Mouse (Mus musculus) neural tube, embryonic 12.5 days (tissue): ENCODE measurements at regions not wholly inside any gene's neighbourhood (a gene's known extent, or its start where the extent isn't known, plus 50 kb on each side); places are given as distances from the start of the nearest gene placed in this dataset.

Source experiments
- ATAC-seq: fragments of 200-750 bp; cut with Nextera tagmentation; 2 replicates; pipeline ENCODE4 v1.8.0; 2017; ENCODE audit warnings: low read depth, mild to moderate bottlenecking, moderate TSS enrichment, moderate library complexity; ENCODE audit not compliant: low FRiP score
- H3K27ac ChIP-seq: fragments of 300-500 bp; sonication (generic); 2 replicates; pipeline ENCODE4 v1.5.1; 2016
- H3K27me3 ChIP-seq: fragments of 300-500 bp; sonication (generic); replicated peaks from 2 replicates; pipeline ENCODE4 v1.6.1; 2016; ENCODE audit warnings: mild to moderate bottlenecking
- H3K36me3 ChIP-seq: fragments of 300-500 bp; sonication (generic); 2 replicates; pipeline ENCODE4 v1.6.1; 2016; ENCODE audit warnings: mild to moderate bottlenecking
- H3K4me1 ChIP-seq: fragments of 300-500 bp; sonication (generic); 2 replicates; pipeline ENCODE4 v1.6.1; 2016
- H3K4me2 ChIP-seq: fragments of 300-500 bp; sonication (generic); replicated peaks from 2 replicates; pipeline ENCODE4 v1.6.1; 2016; ENCODE audit warnings: mild to moderate bottlenecking
- H3K4me3 ChIP-seq: fragments of 300-500 bp; sonication (generic); 2 replicates; pipeline ENCODE4 v1.5.1; 2016
- H3K9ac ChIP-seq: fragments of 300-500 bp; sonication (generic); 2 replicates; pipeline ENCODE4 v1.6.1; 2016; ENCODE audit warnings: mild to moderate bottlenecking
- H3K9me3 ChIP-seq: fragments of 300-500 bp; sonication (generic); 2 replicates; pipeline ENCODE4 v1.6.1; 2016; ENCODE audit warnings: mild to moderate bottlenecking
- WGBS: fragments of 180-500 bp; shearing (Covaris S2); methylation state at CpG from one replicate; pipeline ENCODE4 v1.1.7; 2016; 5-methylcytosine and 5-hydroxymethylcytosine counted together

DNA sequence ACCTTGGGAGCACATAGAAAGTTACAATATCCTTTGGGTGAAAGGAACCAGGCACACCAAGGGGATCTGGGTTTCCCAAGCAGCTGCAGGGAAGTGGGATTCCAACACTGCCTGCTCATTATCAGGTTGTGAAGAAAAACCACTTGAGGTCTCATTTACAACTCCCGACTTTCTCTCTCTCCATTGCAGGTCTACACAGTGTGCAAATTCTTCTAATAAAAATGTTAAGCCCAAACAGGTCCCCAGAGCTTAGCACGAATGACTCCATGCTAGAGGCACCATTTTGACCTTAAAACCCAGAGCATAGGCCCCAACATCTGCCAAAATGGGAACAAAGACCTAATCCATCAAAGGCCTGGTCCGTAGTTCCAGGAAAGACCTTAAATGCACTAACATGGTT, 231.3 kb upstream of the Nrip1 start:
- no peak overlapping the region for H3K4me2 ChIP-seq
- no peaks in the 10 kb centered on the region for H3K4me1 ChIP-seq
- H3K4me3 ChIP-seq = no peak overlapping the region
- no peaks in the 10 kb centered on the region for H3K27me3 ChIP-seq
- H3K9ac ChIP-seq = no peak overlapping the region
- H3K27ac ChIP-seq = no peak overlapping the region
- H3K36me3 ChIP-seq = no peaks in the 10 kb centered on the region
- 75% methylated on average over 3 of the region's 3 CpGs for WGBS
- ATAC-seq = no peak
- no peaks in the 10 kb centered on the region for H3K9me3 ChIP-seq

DNA sequence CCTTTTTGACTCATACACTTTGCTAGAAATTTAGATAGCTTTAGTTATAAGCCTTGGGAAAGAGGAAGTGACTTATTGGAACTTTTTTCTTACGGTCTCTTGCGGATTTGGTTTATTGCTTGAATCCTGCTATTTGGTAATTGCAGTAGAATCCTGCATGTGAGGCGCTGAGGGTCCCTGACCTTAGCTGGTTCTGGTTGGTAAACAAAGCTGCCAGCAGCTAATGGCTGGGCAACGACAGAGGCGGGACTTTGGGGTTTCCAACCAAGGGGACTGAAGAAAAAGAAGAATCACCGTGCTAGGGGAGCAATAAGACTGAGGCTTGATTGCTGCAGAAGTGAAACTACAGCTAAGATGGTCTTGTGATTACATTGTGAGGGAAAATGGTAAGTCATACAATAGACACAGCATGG, 230.2 kb upstream of the Nrip1 start:
- no peak for ATAC-seq
- no peaks in the 10 kb centered on the region for H3K36me3 ChIP-seq
- no peaks in the 10 kb centered on the region for H3K9me3 ChIP-seq
- H3K27ac ChIP-seq = no peak overlapping the region
- H3K27me3 ChIP-seq = no peaks in the 10 kb centered on the region
- no peak overlapping the region for H3K9ac ChIP-seq
- H3K4me1 ChIP-seq = no peaks in the 10 kb centered on the region
- no peak overlapping the region for H3K4me2 ChIP-seq
- WGBS = 31% methylated on average over 6 of the region's 6 CpGs
- H3K4me3 ChIP-seq = no peak overlapping the region

DNA sequence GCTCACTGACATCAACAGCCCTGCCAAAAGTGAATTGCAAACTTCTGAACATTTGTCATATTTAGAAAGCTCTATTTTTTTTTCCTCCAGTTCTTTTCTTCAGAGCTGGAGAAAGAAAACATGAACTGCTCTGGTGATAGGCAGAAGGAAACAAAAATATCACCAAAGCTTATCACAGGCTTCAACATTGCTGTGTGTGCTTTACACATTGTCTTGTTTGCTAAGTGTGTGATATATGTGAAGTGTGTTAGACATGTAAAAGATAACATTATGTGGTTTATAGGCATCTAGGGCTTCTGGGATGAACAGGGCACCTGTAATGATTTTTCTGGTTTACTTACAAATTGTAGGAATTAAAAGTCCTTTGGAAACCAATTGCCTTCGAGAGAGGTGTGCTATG, 229.8 kb upstream of the Nrip1 start:
- Histone ChIP-seq H3K4me3 (no peak overlapping the region), H3K36me3 (no peaks in the 10 kb centered on the region), H3K4me2 (no peak overlapping the region), H3K27me3 (no peaks in the 10 kb centered on the region), H3K27ac (no peak overlapping the region), H3K9me3 (no peaks in the 10 kb centered on the region), H3K9ac (no peak overlapping the region), H3K4me1 (no peaks in the 10 kb centered on the region)
- ATAC-seq = no peak
- WGBS = 71% methylated on average over 1 of the region's 1 CpGs

DNA sequence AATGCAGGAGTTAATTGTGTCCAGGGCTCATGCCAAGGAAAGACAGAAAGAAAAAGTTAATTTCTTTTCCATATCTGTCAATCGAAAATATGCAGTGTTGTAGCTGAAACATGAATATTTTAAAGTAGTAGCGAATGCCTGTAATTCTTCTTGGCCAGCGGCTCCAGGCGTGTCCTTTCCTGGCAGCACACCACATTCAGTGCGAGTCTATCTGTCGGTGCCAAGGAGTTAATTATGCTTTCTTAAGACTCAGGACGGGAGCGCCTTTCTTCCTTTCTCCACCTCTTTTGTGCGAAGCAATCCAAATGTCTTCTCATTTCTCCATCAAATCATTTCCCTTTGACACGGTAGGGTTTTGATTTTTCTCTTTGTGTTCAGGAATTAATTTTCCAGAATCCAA, 226.5 kb upstream of the Nrip1 start:
- 80% methylated on average over 10 of the region's 10 CpGs for WGBS
- no peak overlapping the region for H3K4me3 ChIP-seq

DNA sequence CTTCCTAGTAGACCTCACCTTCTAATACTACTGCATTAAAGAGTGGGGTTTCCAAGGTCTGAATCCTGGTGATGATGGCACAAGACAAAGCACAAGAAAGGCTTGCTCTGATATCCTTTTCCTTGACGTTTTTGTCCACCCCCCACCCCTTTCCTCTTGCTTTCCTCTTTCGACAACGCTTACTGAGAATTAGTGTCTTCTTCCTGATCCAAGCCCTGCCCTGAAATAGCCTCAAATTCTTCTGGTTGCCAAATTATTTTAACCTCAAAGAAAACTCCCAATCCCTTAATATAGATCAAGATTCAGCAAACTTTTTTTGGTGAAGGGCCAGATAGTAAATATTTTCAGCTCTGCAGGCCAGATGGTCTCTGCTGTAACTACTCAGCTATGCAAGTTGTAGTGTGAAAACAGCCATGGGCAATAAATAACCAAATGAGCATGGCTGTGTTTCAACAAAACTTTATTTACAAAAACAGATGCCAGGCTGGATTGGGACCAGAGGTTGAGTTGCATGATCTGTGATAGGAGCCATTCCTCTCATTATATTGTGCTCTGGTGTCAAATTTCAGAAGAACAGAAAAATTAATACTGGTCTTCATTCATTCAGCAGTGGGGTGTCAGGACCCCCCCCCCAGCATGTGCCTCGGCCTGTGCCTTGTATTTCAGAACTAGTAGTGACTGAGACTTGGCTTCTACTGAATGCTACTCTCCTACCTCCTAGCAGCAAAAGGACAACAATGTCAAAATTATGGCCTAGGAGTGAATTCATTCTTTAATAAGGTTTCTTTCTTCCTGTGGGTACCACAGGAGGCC, 218.5 kb upstream of the Nrip1 start:
- no peaks in the 10 kb centered on the region for H3K4me1 ChIP-seq
- no peaks in the 10 kb centered on the region for H3K9me3 ChIP-seq
- H3K36me3 ChIP-seq = no peaks in the 10 kb centered on the region
- H3K9ac ChIP-seq = no peak overlapping the region
- H3K27ac ChIP-seq = no peak overlapping the region
- H3K27me3 ChIP-seq = no peaks in the 10 kb centered on the region
- no peak overlapping the region for H3K4me2 ChIP-seq
- WGBS = 83% methylated on average over 4 of the region's 4 CpGs
- no peak overlapping the region for H3K4me3 ChIP-seq
- ATAC-seq = no peak

More for the DNA sequence above, 226.5 kb upstream of the Nrip1 start:
- no peak for ATAC-seq
- H3K36me3 ChIP-seq = no peaks in the 10 kb centered on the region
- H3K9me3 ChIP-seq = no peaks in the 10 kb centered on the region
- H3K9ac ChIP-seq = no peak overlapping the region
- no peak overlapping the region for H3K27ac ChIP-seq
- H3K4me2 ChIP-seq = no peak overlapping the region
- no peaks in the 10 kb centered on the region for H3K4me1 ChIP-seq
- no peaks in the 10 kb centered on the region for H3K27me3 ChIP-seq

DNA sequence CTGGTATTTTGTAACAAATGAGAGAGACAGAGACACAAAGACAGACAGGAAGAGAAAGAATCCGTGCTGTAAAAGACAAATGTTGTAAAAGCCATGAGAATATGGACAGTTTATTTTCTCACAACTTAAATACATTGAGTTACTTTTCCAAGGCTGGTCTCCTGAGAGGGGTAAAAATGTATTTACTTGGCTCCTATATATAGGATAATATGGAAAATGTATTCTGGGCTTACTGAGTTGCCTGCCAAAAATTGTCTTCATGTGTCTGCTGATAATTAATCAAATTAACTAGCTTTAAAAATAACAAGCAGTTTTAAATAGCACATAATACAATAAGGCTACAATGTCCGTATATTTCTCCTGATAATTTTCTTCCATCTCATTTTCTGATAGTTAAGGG, 216.2 kb upstream of the Nrip1 start:
- no peak overlapping the region for H3K4me3 ChIP-seq
- H3K27me3 ChIP-seq = no peaks in the 10 kb centered on the region
- 78% methylated on average over 2 of the region's 2 CpGs for WGBS
- no peak overlapping the region for H3K9ac ChIP-seq
- H3K9me3 ChIP-seq = no peaks in the 10 kb centered on the region
- H3K27ac ChIP-seq = no peak overlapping the region
- H3K4me2 ChIP-seq = no peak overlapping the region
- no peaks in the 10 kb centered on the region for H3K4me1 ChIP-seq
- ATAC-seq = no peak
- no peaks in the 10 kb centered on the region for H3K36me3 ChIP-seq

DNA sequence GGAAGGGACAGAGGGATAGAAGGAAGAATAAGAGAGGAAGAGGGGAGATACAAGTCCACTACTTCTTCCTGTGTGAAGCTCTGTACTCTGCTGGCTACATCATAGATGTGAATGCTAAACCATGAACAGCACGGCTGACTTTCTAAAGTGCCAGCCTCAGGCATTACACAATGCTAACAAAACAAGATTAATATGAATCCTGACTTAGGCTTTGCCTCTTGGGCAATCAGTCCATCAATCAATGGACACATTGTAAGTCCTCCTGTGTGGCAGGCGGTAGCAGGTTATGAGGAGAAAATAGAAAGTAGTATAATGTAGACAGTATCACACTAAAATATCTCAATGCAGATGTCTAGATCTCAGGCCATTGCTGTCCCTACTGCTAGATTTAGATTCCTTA, 203.6 kb upstream of the Nrip1 start:
- Histone ChIP-seq H3K27me3 (no peaks in the 10 kb centered on the region), H3K4me1 (no peaks in the 10 kb centered on the region), H3K36me3 (no peaks in the 10 kb centered on the region), H3K4me2 (no peak overlapping the region), H3K27ac (no peak overlapping the region), H3K9me3 (no peaks in the 10 kb centered on the region), H3K9ac (no peak overlapping the region), H3K4me3 (no peak overlapping the region)
- WGBS = 78% methylated on average over 2 of the region's 2 CpGs
- ATAC-seq = no peak

DNA sequence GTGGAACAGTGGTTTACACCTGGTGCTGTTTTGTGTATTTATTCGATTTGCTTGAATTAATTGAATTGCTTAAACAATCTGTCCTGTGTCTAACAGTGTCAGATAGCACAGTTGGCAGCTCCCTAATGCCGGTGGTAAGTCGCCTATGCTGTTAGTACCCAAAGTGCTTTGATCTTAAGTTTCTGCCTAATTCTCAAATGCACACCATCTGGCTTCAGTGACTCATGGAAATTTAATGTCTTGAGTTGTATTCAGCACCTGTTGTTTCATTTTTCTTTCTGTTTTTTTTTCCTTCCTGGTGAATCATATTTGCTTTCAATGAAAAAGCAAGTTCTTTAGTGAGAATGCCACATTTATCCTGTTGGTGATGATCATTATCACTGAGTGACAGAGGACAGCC, 201.7 kb upstream of the Nrip1 start:
- 71% methylated on average over 3 of the region's 3 CpGs for WGBS
- no peak overlapping the region for H3K4me2 ChIP-seq
- H3K36me3 ChIP-seq = no peaks in the 10 kb centered on the region
- no peak for ATAC-seq
- no peaks in the 10 kb centered on the region for H3K27me3 ChIP-seq
- no peaks in the 10 kb centered on the region for H3K9me3 ChIP-seq
- H3K4me3 ChIP-seq = no peak overlapping the region
- no peak overlapping the region for H3K27ac ChIP-seq
- H3K9ac ChIP-seq = no peak overlapping the region
- no peaks in the 10 kb centered on the region for H3K4me1 ChIP-seq

DNA sequence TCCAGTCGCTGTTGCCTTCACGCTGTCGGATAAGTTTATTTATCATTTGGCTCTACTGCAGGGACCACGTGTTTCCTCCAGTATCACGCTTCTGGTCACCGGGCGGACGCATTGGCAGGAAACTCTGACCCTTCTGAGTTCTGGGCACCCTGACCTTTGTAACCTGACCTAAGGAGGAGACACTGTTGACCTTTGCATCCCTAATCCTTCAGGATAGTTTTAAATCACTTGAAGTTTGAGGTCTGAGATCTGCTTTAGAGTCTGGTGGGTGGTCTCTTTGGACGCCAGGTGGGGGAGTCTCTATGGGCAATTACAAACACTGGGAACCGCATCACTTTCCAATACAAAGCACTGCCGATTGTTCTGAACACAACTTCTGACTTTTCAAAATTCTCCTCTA, 192.6 kb upstream of the Nrip1 start:
- Histone ChIP-seq H3K36me3 (no peaks in the 10 kb centered on the region), H3K4me2 (no peak overlapping the region), H3K27ac (no peak overlapping the region), H3K9ac (no peak overlapping the region), H3K4me3 (no peak overlapping the region), H3K27me3 (no peaks in the 10 kb centered on the region), H3K4me1 (no peaks in the 10 kb centered on the region), H3K9me3 (no peaks in the 10 kb centered on the region)
- WGBS = 26% methylated on average over 11 of the region's 11 CpGs
- ATAC-seq = no peak

DNA sequence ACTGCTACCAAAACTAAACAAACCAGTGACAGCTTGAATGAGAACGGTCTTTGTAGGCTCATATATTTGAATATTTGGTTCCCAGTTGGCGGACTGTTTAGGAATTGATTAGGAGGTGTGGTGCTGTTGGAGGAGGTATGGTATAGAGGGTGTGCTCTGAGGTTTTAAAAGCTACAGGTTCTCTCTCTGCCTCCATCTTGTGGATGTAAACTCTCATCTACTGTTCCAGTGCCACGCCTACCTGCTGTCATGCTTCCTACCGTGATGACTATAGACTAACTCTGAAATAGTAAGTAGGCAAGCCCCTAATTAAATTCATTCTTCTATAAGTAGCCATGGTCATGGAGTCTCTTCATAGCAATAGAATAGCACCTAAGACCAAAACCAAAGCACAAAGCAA, 181.2 kb upstream of the Nrip1 start:
- ATAC-seq = no peak
- WGBS = 92% methylated on average over 4 of the region's 4 CpGs
- H3K4me2 ChIP-seq = no peak overlapping the region

DNA sequence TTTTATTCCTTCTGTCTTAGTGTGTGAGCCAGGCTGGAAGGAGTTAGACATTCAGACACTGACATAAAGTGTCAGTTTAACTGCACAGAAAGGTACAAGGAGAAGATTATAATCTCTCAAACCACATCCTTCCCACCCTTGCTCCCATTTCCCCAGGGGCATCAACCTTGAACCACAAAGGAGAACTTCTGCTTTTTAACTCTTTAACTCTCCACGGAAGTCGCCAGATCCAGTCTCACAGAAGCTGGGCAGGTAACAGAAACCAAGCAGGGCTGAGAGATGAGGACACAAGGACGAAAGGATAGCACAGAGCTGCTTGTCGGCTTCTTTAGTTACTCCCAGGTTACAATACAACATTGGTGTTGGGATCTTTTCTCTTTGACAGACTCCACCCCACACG, 176.0 kb upstream of the Nrip1 start:
- Histone ChIP-seq H3K4me2 (no peak overlapping the region), H3K9me3 (no peaks in the 10 kb centered on the region), H3K27me3 (no peaks in the 10 kb centered on the region), H3K27ac (no peak overlapping the region), H3K4me3 (no peak overlapping the region), H3K4me1 (no peaks in the 10 kb centered on the region), H3K36me3 (no peaks in the 10 kb centered on the region), H3K9ac (no peak overlapping the region)
- 82% methylated on average over 5 of the region's 5 CpGs for WGBS
- ATAC-seq = no peak

More for the DNA sequence above, 181.2 kb upstream of the Nrip1 start:
- H3K27ac ChIP-seq = no peak overlapping the region
- no peak overlapping the region for H3K9ac ChIP-seq
- no peaks in the 10 kb centered on the region for H3K36me3 ChIP-seq
- no peaks in the 10 kb centered on the region for H3K4me1 ChIP-seq
- H3K27me3 ChIP-seq = no peaks in the 10 kb centered on the region
- no peaks in the 10 kb centered on the region for H3K9me3 ChIP-seq
- H3K4me3 ChIP-seq = no peak overlapping the region

DNA sequence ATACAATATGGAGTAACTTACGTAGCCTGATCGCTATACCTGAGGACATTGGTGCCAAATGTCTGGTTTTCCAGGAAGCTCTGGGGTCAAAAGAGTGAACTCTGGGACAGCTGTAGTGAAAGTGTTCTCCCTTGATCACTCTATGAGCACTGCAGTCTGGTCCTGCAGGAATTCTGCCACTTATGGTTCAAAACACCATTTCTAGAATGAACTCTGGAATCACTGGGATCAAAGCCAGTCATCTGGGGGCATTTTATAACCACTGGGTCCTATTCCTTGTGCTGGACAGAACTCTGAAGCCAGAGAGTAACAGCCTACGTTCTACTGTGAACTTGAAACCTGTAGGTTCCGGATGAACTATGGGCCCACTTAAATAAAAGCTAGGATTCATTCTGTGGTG, 173.5 kb upstream of the Nrip1 start:
- Histone ChIP-seq H3K9me3 (no peaks in the 10 kb centered on the region), H3K27me3 (no peaks in the 10 kb centered on the region), H3K9ac (no peak overlapping the region), H3K27ac (no peak overlapping the region), H3K36me3 (no peaks in the 10 kb centered on the region), H3K4me2 (no peak overlapping the region), H3K4me1 (no peaks in the 10 kb centered on the region), H3K4me3 (no peak overlapping the region)
- WGBS = 88% methylated on average over 4 of the region's 4 CpGs
- ATAC-seq = no peak

DNA sequence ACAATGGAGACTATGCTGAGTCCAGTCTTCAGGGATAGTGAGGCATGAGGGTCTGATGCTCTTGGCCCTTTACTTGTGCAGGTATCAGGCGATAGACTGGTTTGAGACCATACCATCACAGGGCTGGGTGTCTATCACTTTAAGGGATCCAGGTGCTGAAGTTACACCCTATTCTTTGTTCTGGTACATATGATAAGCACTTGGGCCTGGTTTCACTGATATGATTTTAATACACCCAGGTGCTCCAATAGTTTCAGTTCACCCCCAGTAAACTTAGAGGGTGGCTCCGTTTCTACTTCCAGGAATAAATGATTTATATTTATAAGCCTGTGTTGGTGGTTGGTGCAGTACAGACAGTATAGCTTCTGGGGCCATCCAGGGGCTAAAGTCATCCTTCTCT, 173.0 kb upstream of the Nrip1 start:
- WGBS = 89% methylated on average over 2 of the region's 2 CpGs
- H3K9me3 ChIP-seq = no peaks in the 10 kb centered on the region
- no peak overlapping the region for H3K27ac ChIP-seq
- H3K4me1 ChIP-seq = no peaks in the 10 kb centered on the region
- no peaks in the 10 kb centered on the region for H3K27me3 ChIP-seq
- no peak overlapping the region for H3K4me2 ChIP-seq
- H3K9ac ChIP-seq = no peak overlapping the region
- H3K36me3 ChIP-seq = no peaks in the 10 kb centered on the region
- ATAC-seq = no peak
- no peak overlapping the region for H3K4me3 ChIP-seq
